Mouse (Mus musculus): ENCODE measurements around the gene Gm20388. TPM values are rescaled to one million over a fixed set of nuclear protein-coding genes. Genes with fewer than 3 reads are reported as not detected.

The Gm20388 gene
- total RNA-seq, 1 experiment, result 27.0 TPM

- Histone ChIP-seq H3K36me3 (ENCODE audit: control insufficient read depth, insufficient read depth, low read length, poor library complexity, severe bottlenecking) (no peaks in the 10 kb centered on the region), H3K27ac (ENCODE audit: insufficient read depth, low read depth, low read length, poor library complexity, severe bottlenecking) (no peak overlapping the region), H3K9ac (ENCODE audit: insufficient read depth, low read depth, low read length, poor library complexity, severe bottlenecking) (no peak overlapping the region), H3K4me3 (ENCODE audit: insufficient read depth in 1 of 2, low read depth in 1 of 2, low read length in 2 of 2, poor library complexity in 1 of 2, severe bottlenecking in 1 of 2) (no peak overlapping the region), H3K9me3 (ENCODE audit: control insufficient read depth, insufficient read depth, low read depth, low read length) (no peaks in the 10 kb centered on the region), H3K4me1 (ENCODE audit: control insufficient read depth in 2 of 2, insufficient read depth in 2 of 2, low read length in 2 of 2, poor library complexity in 1 of 2) (peaks cover 0 to 12% of the 10 kb centered on the region in 2 experiments; a peak in 2 of 4 replicates)
- DNase-seq (ENCODE audit: low read depth, low spot score), result no peak
- TF ChIP-seq ZC3H11A (IDR thresholded peaks at IDR 0.05; ENCODE audit: borderline replicate concordance, low read depth, low read length) (no peak), MAFK (IDR thresholded peaks at IDR 0.05; ENCODE audit: insufficient read depth, low read depth, low read length) (no peak), CHD2 (IDR thresholded peaks at IDR 0.05; ENCODE audit: low read depth, low read length) (no peak), ZNF384 (IDR thresholded peaks at IDR 0.05; ENCODE audit: low read depth, low read length) (no peak), HCFC1 (IDR thresholded peaks at IDR 0.05; ENCODE audit: borderline replicate concordance, insufficient read depth, low read length) (no peak)
- in situ Hi-C loops (cut with MboI; ENCODE audit: low sequenced_read_pairs in 2 of 2, unreplicated experiment in 2 of 2), result no loop called here
These were observed 397.5 kb downstream of the Gm20388 start for GRCm38 (mm10) chr8:120308131-120308530.

GRCm38 (mm10) chr8:120308553-120308952, 397.9 kb downstream of the Gm20388 start:
- Histone ChIP-seq H3K27ac (ENCODE audit: insufficient read depth, low read depth, low read length, poor library complexity, severe bottlenecking) (no peak overlapping the region), H3K9me3 (ENCODE audit: control insufficient read depth, insufficient read depth, low read depth, low read length) (no peaks in the 10 kb centered on the region), H3K36me3 (ENCODE audit: control insufficient read depth, insufficient read depth, low read length, poor library complexity, severe bottlenecking) (no peaks in the 10 kb centered on the region), H3K4me3 (ENCODE audit: insufficient read depth in 1 of 2, low read depth in 1 of 2, low read length in 2 of 2, poor library complexity in 1 of 2, severe bottlenecking in 1 of 2) (no peak overlapping the region), H3K9ac (ENCODE audit: insufficient read depth, low read depth, low read length, poor library complexity, severe bottlenecking) (no peak overlapping the region), H3K4me1 (ENCODE audit: control insufficient read depth in 2 of 2, insufficient read depth in 2 of 2, low read length in 2 of 2, poor library complexity in 1 of 2) (peaks cover 0 to 12% of the 10 kb centered on the region in 2 experiments; a peak in 2 of 4 replicates)
- in situ Hi-C loops (cut with MboI; ENCODE audit: low sequenced_read_pairs in 2 of 2, unreplicated experiment in 2 of 2), result no loop called here
- DNase-seq (ENCODE audit: low read depth, low spot score), result no peak
- TF ChIP-seq CHD2 (IDR thresholded peaks at IDR 0.05; ENCODE audit: low read depth, low read length) (no peak), HCFC1 (IDR thresholded peaks at IDR 0.05; ENCODE audit: borderline replicate concordance, insufficient read depth, low read length) (no peak), MAFK (IDR thresholded peaks at IDR 0.05; ENCODE audit: insufficient read depth, low read depth, low read length) (no peak), ZC3H11A (IDR thresholded peaks at IDR 0.05; ENCODE audit: borderline replicate concordance, low read depth, low read length) (no peak), ZNF384 (IDR thresholded peaks at IDR 0.05; ENCODE audit: low read depth, low read length) (no peak)

GRCm38 (mm10) chr8:120309326-120309725, 398.7 kb downstream of the Gm20388 start:
- in situ Hi-C loops (cut with MboI; ENCODE audit: low sequenced_read_pairs in 2 of 2, unreplicated experiment in 2 of 2), result no loop called here
- no peak overlapping the region for H3K27ac ChIP-seq (ENCODE audit: insufficient read depth, low read depth, low read length, poor library complexity, severe bottlenecking)
- TF ChIP-seq CHD2 (IDR thresholded peaks at IDR 0.05; ENCODE audit: low read depth, low read length) (no peak), ZC3H11A (IDR thresholded peaks at IDR 0.05; ENCODE audit: borderline replicate concordance, low read depth, low read length) (no peak), ZNF384 (IDR thresholded peaks at IDR 0.05; ENCODE audit: low read depth, low read length) (no peak)
- H3K4me3 ChIP-seq (ENCODE audit: insufficient read depth in 1 of 2, low read depth in 1 of 2, low read length in 2 of 2, poor library complexity in 1 of 2, severe bottlenecking in 1 of 2), result peak overlapping the region in 1 of 2 experiments; percentile 28; a peak in 2 of 4 replicates
- H3K9ac ChIP-seq (ENCODE audit: insufficient read depth, low read depth, low read length, poor library complexity, severe bottlenecking), result peak overlapping the region; percentile 38
- no peaks in the 10 kb centered on the region for H3K9me3 ChIP-seq (ENCODE audit: control insufficient read depth, insufficient read depth, low read depth, low read length)
- no peaks in the 10 kb centered on the region for H3K36me3 ChIP-seq (ENCODE audit: control insufficient read depth, insufficient read depth, low read length, poor library complexity, severe bottlenecking)
- peaks cover 0 to 12% of the 10 kb centered on the region in 2 experiments; a peak in 2 of 4 replicates for H3K4me1 ChIP-seq (ENCODE audit: control insufficient read depth in 2 of 2, insufficient read depth in 2 of 2, low read length in 2 of 2, poor library complexity in 1 of 2)
- DNase-seq (ENCODE audit: low read depth, low spot score), result no peak

- Histone ChIP-seq H3K27ac (ENCODE audit: insufficient read depth, low read depth, low read length, poor library complexity, severe bottlenecking) (no peak overlapping the region), H3K4me3 (ENCODE audit: insufficient read depth in 1 of 2, low read depth in 1 of 2, low read length in 2 of 2, poor library complexity in 1 of 2, severe bottlenecking in 1 of 2) (no peak overlapping the region), H3K9me3 (ENCODE audit: control insufficient read depth, insufficient read depth, low read depth, low read length) (no peaks in the 10 kb centered on the region), H3K9ac (ENCODE audit: insufficient read depth, low read depth, low read length, poor library complexity, severe bottlenecking) (no peak overlapping the region), H3K36me3 (ENCODE audit: control insufficient read depth, insufficient read depth, low read length, poor library complexity, severe bottlenecking) (no peaks in the 10 kb centered on the region), H3K4me1 (ENCODE audit: control insufficient read depth in 2 of 2, insufficient read depth in 2 of 2, low read length in 2 of 2, poor library complexity in 1 of 2) (peaks cover 0 to 12% of the 10 kb centered on the region in 2 experiments; a peak in 2 of 4 replicates)
- no peak for DNase-seq (ENCODE audit: low read depth, low spot score)
- TF ChIP-seq CHD2 (IDR thresholded peaks at IDR 0.05; ENCODE audit: low read depth, low read length) (no peak), ZNF384 (IDR thresholded peaks at IDR 0.05; ENCODE audit: low read depth, low read length) (no peak), ZC3H11A (IDR thresholded peaks at IDR 0.05; ENCODE audit: borderline replicate concordance, low read depth, low read length) (no peak), HCFC1 (IDR thresholded peaks at IDR 0.05; ENCODE audit: borderline replicate concordance, insufficient read depth, low read length) (no peak), MAFK (IDR thresholded peaks at IDR 0.05; ENCODE audit: insufficient read depth, low read depth, low read length) (no peak)
- in situ Hi-C loops (cut with MboI; ENCODE audit: low sequenced_read_pairs in 2 of 2, unreplicated experiment in 2 of 2), result no loop called here
These were observed 399.4 kb downstream of the Gm20388 start for GRCm38 (mm10) chr8:120310063-120310462.

GRCm38 (mm10) chr8:120312452-120312851, 401.8 kb downstream of the Gm20388 start:
- H3K4me3 ChIP-seq (ENCODE audit: insufficient read depth in 1 of 2, low read depth in 1 of 2, low read length in 2 of 2, poor library complexity in 1 of 2, severe bottlenecking in 1 of 2), result no peak overlapping the region
- no peaks in the 10 kb centered on the region for H3K9me3 ChIP-seq (ENCODE audit: control insufficient read depth, insufficient read depth, low read depth, low read length)
- TF ChIP-seq ZC3H11A (IDR thresholded peaks at IDR 0.05; ENCODE audit: borderline replicate concordance, low read depth, low read length) (no peak), ZNF384 (IDR thresholded peaks at IDR 0.05; ENCODE audit: low read depth, low read length) (no peak), HCFC1 (IDR thresholded peaks at IDR 0.05; ENCODE audit: borderline replicate concordance, insufficient read depth, low read length) (no peak), CHD2 (IDR thresholded peaks at IDR 0.05; ENCODE audit: low read depth, low read length) (no peak), MAFK (IDR thresholded peaks at IDR 0.05; ENCODE audit: insufficient read depth, low read depth, low read length) (no peak)
- no peak for DNase-seq (ENCODE audit: low read depth, low spot score)
- no peaks in the 10 kb centered on the region for H3K36me3 ChIP-seq (ENCODE audit: control insufficient read depth, insufficient read depth, low read length, poor library complexity, severe bottlenecking)
- peaks cover 0 to 9% of the 10 kb centered on the region in 2 experiments; a peak in 2 of 4 replicates for H3K4me1 ChIP-seq (ENCODE audit: control insufficient read depth in 2 of 2, insufficient read depth in 2 of 2, low read length in 2 of 2, poor library complexity in 1 of 2)
- no peak overlapping the region for H3K27ac ChIP-seq (ENCODE audit: insufficient read depth, low read depth, low read length, poor library complexity, severe bottlenecking)
- in situ Hi-C loops (cut with MboI; ENCODE audit: low sequenced_read_pairs in 2 of 2, unreplicated experiment in 2 of 2), result no loop called here
- H3K9ac ChIP-seq (ENCODE audit: insufficient read depth, low read depth, low read length, poor library complexity, severe bottlenecking), result no peak overlapping the region
